Mouse (Mus musculus): ENCODE data around the gene Crybb1. TPM values are rescaled to one million over a fixed set of nuclear protein-coding genes. Genes with fewer than 3 reads are reported as not detected.
A peak's percentile ranks its signal among the peaks of the same experiment; 100 is the strongest.

The Crybb1 gene
- polyA plus RNA-seq (2014; fragmentation: Nextera tagmentation; extraction: Ambion mirVana): 0.20 TPM in 1 of 2 replicates, not detected in the other

DNA sequence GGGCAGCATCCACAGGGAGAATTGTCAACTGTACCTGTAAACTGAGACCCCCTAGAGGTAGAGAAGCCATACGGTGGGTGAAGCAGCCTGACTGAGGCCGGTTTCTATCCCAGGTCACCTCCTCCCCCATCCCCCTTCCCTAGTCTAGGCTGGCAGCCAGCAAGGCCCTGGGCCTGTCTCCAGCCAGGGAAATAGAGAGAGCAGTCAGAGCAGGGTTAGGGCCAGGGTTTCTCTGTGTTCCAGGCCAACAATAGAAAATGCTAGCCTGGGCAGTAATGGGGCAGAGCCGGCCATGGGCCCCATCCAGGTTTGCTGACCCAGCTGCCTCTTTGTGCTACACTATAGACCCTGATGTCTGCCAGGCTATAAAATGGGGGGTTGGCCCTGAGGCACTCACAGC lies at the start of gene Crybb1:
Gene Crybb1 (plus strand): TSS at position 390 of the 400 bp plus-strand sequence.
- ATAC-seq (ENCODE audit: insufficient number of reproducible peaks, low FRiP score, low TSS enrichment, low read depth) (no peak), DNase-seq (ENCODE audit: low spot score) (no peak)
- Histone ChIP-seq H3K36me3 (ENCODE audit: control insufficient read depth, insufficient read depth, low read length) (no peaks in the 10 kb centered on the region), H3K9me3 (ENCODE audit: control insufficient read depth, low read length) (no peaks in the 10 kb centered on the region), H3K27ac (replicated peaks; ENCODE audit: low read depth, low read length) (no peak within 1 kb of the TSS), H3K4me2 (ENCODE audit: low read depth, severe bottlenecking) (no peak within 1 kb of the TSS), H3K4me1 (ENCODE audit: control insufficient read depth, insufficient read depth, low read length) (peaks cover 4% of the 10 kb centered on the region), H3K9ac (ENCODE audit: low read length) (no peak within 1 kb of the TSS), H3K27me3 (ENCODE audit: control insufficient read depth, insufficient read depth, low read length) (no peaks in the 10 kb centered on the region), H3K4me3 (ENCODE audit: low read depth, low read length) (no peak within 1 kb of the TSS)
- 53% methylated on average over 3 of the region's 3 CpGs for WGBS

DNA sequence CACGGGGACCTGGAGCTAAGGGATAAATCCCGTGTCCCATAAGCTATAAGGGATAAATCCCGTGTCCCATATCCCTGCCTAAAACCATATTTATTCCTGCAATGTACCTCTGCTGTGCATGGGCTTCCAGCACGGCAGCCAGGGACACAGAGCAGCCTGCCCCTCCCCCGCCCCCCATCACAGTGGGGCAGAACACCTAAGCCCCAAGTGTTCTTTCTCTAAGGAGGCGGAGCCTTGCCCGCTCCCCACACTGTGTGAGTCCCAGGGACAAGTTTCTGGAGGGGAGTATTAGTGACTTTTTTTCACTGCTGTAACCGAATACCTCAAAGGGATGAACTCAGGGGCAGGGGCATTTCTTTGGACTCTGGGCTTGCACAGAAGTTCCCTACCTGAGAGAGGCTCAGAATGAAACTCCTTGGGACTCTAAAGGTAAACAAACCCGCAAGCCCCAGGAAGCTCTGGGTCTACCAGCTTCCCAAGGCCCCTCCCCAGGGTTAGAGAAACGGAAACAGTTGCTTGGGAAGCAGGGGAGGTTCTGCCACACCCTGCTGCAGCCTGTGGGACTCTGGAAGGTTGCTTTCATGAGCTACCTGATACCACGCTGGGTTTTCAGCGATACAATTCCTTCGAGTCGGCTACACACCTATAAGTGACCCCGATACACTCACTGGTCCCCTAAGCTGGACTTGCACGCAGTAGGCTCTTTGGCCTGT lies 48.9 kb upstream of the Crybb1 start:
- Histone ChIP-seq H3K36me3 (ENCODE audit: control insufficient read depth, insufficient read depth, low read length) (no peaks in the 10 kb centered on the region), H3K9ac (ENCODE audit: low read length) (no peak overlapping the region), H3K9me3 (ENCODE audit: control insufficient read depth, low read length) (no peaks in the 10 kb centered on the region), H3K4me3 (ENCODE audit: low read depth, low read length) (no peak overlapping the region), H3K27me3 (ENCODE audit: control insufficient read depth, insufficient read depth, low read length) (no peaks in the 10 kb centered on the region), H3K27ac (replicated peaks; ENCODE audit: low read depth, low read length) (no peak overlapping the region), H3K4me2 (ENCODE audit: low read depth, severe bottlenecking) (peak overlapping the region; percentile 11; the same call in 1 of the 2 replicates), H3K4me1 (ENCODE audit: control insufficient read depth, insufficient read depth, low read length) (peaks cover 7% of the 10 kb centered on the region; the same call in 1 of the 2 replicates)
- ATAC-seq (ENCODE audit: insufficient number of reproducible peaks, low FRiP score, low TSS enrichment, low read depth) (no peak), DNase-seq (ENCODE audit: low spot score) (no peak)
- 20% methylated on average over 16 of the region's 16 CpGs for WGBS

DNA sequence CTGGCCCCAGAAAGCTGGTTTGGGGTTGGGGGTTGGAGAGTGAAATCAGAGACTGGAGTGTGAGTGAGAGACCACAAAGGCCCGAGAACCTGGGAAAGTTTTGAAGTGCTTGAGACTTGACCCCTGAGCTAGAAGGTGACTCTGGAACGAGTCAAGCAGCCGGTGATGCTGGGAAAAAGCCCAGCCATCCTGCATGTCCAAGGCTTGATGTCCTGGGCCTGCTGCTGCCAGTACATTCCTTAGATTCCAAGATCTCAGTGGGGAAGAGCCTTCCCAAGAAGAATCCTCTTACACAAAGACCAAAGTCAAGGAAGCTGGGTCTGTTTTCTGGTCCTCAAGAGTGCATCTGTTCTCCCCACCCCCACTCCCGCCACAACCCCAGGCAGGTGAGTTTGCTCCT lies 47.3 kb upstream of the Crybb1 start:
- Histone ChIP-seq H3K4me3 (ENCODE audit: low read depth, low read length) (no peak overlapping the region), H3K9ac (ENCODE audit: low read length) (no peak overlapping the region), H3K4me1 (ENCODE audit: control insufficient read depth, insufficient read depth, low read length) (peaks cover 7% of the 10 kb centered on the region; the same call in 1 of the 2 replicates), H3K27ac (replicated peaks; ENCODE audit: low read depth, low read length) (no peak overlapping the region), H3K36me3 (ENCODE audit: control insufficient read depth, insufficient read depth, low read length) (no peaks in the 10 kb centered on the region), H3K9me3 (ENCODE audit: control insufficient read depth, low read length) (no peaks in the 10 kb centered on the region), H3K27me3 (ENCODE audit: control insufficient read depth, insufficient read depth, low read length) (no peaks in the 10 kb centered on the region), H3K4me2 (ENCODE audit: low read depth, severe bottlenecking) (no peak overlapping the region)
- ATAC-seq (ENCODE audit: insufficient number of reproducible peaks, low FRiP score, low TSS enrichment, low read depth) (no peak), DNase-seq (ENCODE audit: low spot score) (no peak)
- WGBS: 47% methylated on average over 4 of the region's 4 CpGs

DNA sequence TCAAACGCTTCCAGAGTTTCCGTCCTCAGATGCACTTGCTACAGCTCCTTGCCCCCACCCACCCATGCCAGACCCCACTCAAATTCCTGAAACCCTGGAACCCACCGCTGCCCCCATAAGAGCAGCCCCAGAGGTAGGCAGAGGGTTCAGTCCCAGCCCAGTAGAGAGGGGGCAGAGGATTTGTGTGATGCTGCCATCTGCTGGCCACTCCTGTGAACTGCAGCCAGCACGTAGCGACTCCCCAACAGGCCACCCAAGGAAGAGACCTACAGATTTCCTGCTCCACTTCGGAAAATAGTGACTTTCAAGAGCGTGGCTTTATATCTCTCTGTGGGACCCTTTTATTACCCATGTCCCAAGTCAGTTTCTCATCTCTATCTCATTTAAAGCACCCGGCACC lies 45.5 kb upstream of the Crybb1 start:
- no peak overlapping the region for H3K4me2 ChIP-seq (ENCODE audit: low read depth, severe bottlenecking)
- 26% methylated on average over 8 of the region's 8 CpGs for WGBS
- H3K27ac ChIP-seq (replicated peaks; ENCODE audit: low read depth, low read length): no peak overlapping the region
- peaks cover 7% of the 10 kb centered on the region for H3K4me1 ChIP-seq (ENCODE audit: control insufficient read depth, insufficient read depth, low read length)
- H3K4me3 ChIP-seq (ENCODE audit: low read depth, low read length): no peak overlapping the region
- H3K27me3 ChIP-seq (ENCODE audit: control insufficient read depth, insufficient read depth, low read length): no peaks in the 10 kb centered on the region
- H3K9me3 ChIP-seq (ENCODE audit: control insufficient read depth, low read length): no peaks in the 10 kb centered on the region
- DNase-seq (ENCODE audit: low spot score) (peak; percentile 85), ATAC-seq (ENCODE audit: insufficient number of reproducible peaks, low FRiP score, low TSS enrichment, low read depth) (no peak)
- no peak overlapping the region for H3K9ac ChIP-seq (ENCODE audit: low read length)
- H3K36me3 ChIP-seq (ENCODE audit: control insufficient read depth, insufficient read depth, low read length): no peaks in the 10 kb centered on the region

DNA sequence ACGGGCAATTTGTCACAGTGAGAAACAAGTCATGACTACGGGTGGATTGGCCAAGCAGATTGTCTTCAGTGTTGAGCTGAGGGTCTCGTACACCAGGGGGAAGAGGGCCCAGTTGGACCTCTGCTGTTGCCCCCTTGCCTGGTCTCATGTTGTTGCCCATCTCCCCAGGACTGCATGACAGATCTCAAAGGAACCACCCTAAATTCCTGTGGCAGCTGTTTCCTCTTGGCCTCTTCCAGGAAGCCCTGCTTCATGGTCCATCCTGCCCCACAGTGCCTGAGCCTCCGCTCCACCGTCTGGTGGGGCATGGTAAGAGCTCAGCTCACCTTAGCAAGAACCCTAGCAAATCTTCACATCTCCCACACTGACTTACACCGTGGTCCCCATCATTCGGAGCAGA lies 43.7 kb upstream of the Crybb1 start:
- Histone ChIP-seq H3K27ac (replicated peaks; ENCODE audit: low read depth, low read length) (no peak overlapping the region), H3K4me3 (ENCODE audit: low read depth, low read length) (no peak overlapping the region), H3K36me3 (ENCODE audit: control insufficient read depth, insufficient read depth, low read length) (no peaks in the 10 kb centered on the region), H3K9ac (ENCODE audit: low read length) (no peak overlapping the region), H3K4me2 (ENCODE audit: low read depth, severe bottlenecking) (no peak overlapping the region), H3K9me3 (ENCODE audit: control insufficient read depth, low read length) (no peaks in the 10 kb centered on the region), H3K4me1 (ENCODE audit: control insufficient read depth, insufficient read depth, low read length) (peaks cover 9% of the 10 kb centered on the region), H3K27me3 (ENCODE audit: control insufficient read depth, insufficient read depth, low read length) (no peaks in the 10 kb centered on the region)
- ATAC-seq (ENCODE audit: insufficient number of reproducible peaks, low FRiP score, low TSS enrichment, low read depth) (no peak), DNase-seq (ENCODE audit: low spot score) (no peak)
- WGBS: 86% methylated on average over 7 of the region's 7 CpGs

DNA sequence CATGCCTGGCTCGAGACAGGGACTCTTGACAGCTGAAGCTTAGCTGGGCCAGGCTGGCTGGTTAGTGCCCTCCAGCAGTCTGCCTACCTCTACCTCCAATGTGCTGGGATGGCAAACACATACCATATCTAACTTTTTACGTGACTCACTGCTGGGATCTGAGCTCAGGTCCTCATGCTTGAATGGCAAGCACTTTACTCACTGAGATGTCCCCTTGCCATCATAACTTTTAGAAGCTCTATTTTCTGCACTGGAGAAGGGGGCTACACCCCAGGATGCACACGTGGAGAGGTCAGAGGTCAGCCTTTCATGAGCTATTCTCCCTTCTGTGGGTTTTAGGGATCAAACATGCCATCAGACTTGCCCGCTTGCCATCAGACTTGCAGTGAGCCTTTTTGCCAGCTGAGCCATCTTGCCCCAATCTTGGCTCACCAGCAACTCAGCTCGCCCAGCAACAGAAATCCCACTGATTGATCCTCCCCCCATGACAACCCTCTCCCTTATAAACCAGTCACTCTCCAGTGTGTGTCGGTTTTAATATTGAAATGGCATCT lies 42.8 kb upstream of the Crybb1 start:
- no peaks in the 10 kb centered on the region for H3K27me3 ChIP-seq (ENCODE audit: control insufficient read depth, insufficient read depth, low read length)
- H3K9ac ChIP-seq (ENCODE audit: low read length): no peak overlapping the region
- ATAC-seq (ENCODE audit: insufficient number of reproducible peaks, low FRiP score, low TSS enrichment, low read depth) (no peak), DNase-seq (ENCODE audit: low spot score) (no peak)
- no peak overlapping the region for H3K27ac ChIP-seq (replicated peaks; ENCODE audit: low read depth, low read length)
- H3K36me3 ChIP-seq (ENCODE audit: control insufficient read depth, insufficient read depth, low read length): no peaks in the 10 kb centered on the region
- H3K4me1 ChIP-seq (ENCODE audit: control insufficient read depth, insufficient read depth, low read length): peaks cover 7% of the 10 kb centered on the region; the same call in 1 of the 2 replicates
- WGBS: 76% methylated on average over 6 of the region's 6 CpGs
- no peak overlapping the region for H3K4me2 ChIP-seq (ENCODE audit: low read depth, severe bottlenecking)
- H3K9me3 ChIP-seq (ENCODE audit: control insufficient read depth, low read length): no peaks in the 10 kb centered on the region
- H3K4me3 ChIP-seq (ENCODE audit: low read depth, low read length): no peak overlapping the region

DNA sequence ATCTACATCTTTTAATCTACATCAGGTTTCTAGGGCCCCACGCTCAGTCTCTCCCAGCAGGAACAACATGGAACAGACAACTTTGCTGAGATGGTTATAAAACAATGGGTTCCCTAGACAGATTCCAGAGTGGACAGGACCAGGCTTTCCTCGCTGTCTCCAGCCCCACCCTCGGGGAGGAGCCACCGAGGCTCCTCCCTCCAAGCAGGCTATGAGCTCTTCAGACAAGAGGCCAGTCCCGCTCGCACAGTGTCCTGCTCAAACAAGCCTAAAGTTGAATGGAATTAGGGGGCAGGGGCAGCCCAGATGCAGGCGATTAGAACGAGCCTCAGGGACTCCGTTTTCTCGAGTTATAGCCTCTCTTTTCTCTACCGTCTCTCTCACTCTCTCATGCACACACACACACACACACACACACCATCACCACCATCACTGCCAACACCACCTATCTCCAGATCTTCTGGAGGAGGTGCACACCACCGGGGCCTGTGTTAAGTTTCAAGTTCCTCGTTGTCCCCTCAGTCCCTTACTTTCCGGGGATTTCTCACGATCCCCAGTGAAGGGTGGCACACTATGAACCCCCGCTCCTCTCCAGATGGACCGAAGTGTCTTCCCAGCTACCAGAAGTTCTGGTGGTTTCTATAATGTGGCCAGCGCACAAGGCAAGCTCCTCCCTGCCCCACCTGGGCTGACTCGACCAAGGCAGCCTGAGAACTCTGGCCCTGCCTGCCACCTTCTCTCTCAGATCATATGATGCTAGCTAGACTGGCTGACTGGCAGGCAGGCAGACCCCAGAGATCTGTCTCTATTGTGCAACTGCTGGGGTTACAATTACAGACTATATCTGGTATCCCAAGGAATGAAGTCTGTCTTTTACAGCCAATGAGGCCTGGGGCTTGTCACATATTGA lies 42.0 kb upstream of the Crybb1 start:
- no peak overlapping the region for H3K27ac ChIP-seq (replicated peaks; ENCODE audit: low read depth, low read length)
- peaks cover 7% of the 10 kb centered on the region; the same call in 1 of the 2 replicates for H3K4me1 ChIP-seq (ENCODE audit: control insufficient read depth, insufficient read depth, low read length)
- ATAC-seq (ENCODE audit: insufficient number of reproducible peaks, low FRiP score, low TSS enrichment, low read depth) (no peak), DNase-seq (ENCODE audit: low spot score) (no peak)
- no peak overlapping the region for H3K9ac ChIP-seq (ENCODE audit: low read length)
- 34% methylated on average over 19 of the region's 19 CpGs for whole genome bisulfite sequencing
- no peaks in the 10 kb centered on the region for H3K9me3 ChIP-seq (ENCODE audit: control insufficient read depth, low read length)
- H3K27me3 ChIP-seq (ENCODE audit: control insufficient read depth, insufficient read depth, low read length): no peaks in the 10 kb centered on the region
- no peak overlapping the region for H3K4me2 ChIP-seq (ENCODE audit: low read depth, severe bottlenecking)
- no peak overlapping the region for H3K4me3 ChIP-seq (ENCODE audit: low read depth, low read length)
- no peaks in the 10 kb centered on the region for H3K36me3 ChIP-seq (ENCODE audit: control insufficient read depth, insufficient read depth, low read length)

DNA sequence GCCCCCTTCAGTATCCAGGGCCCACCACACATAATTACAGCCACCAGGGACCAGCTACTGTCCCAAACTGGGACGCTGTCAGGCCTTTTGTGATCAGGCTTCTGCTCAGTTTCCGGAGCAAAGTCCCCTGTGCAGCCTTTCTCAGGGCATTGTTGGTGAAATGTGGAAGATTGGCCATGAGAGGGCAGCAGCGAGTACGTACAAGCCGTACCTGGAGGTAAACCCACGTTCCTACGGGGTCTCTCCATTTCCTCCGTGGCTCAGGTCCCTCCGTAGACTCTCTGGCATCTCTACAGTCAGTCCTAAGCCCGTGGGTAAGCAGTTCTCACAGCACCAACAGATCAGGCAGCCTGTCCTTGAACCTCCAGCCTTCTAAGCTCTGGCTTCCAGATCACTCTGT lies 41.2 kb upstream of the Crybb1 start:
- no peaks in the 10 kb centered on the region for H3K36me3 ChIP-seq (ENCODE audit: control insufficient read depth, insufficient read depth, low read length)
- H3K9ac ChIP-seq (ENCODE audit: low read length): no peak overlapping the region
- no peak overlapping the region for H3K4me3 ChIP-seq (ENCODE audit: low read depth, low read length)
- H3K27ac ChIP-seq (replicated peaks; ENCODE audit: low read depth, low read length): no peak overlapping the region
- H3K9me3 ChIP-seq (ENCODE audit: control insufficient read depth, low read length): no peaks in the 10 kb centered on the region
- ATAC-seq (ENCODE audit: insufficient number of reproducible peaks, low FRiP score, low TSS enrichment, low read depth) (no peak), DNase-seq (ENCODE audit: low spot score) (peak; percentile 85)
- 7% methylated on average over 10 of the region's 10 CpGs for WGBS
- H3K4me1 ChIP-seq (ENCODE audit: control insufficient read depth, insufficient read depth, low read length): peaks cover 7% of the 10 kb centered on the region; the same call in 1 of the 2 replicates
- H3K27me3 ChIP-seq (ENCODE audit: control insufficient read depth, insufficient read depth, low read length): no peaks in the 10 kb centered on the region
- H3K4me2 ChIP-seq (ENCODE audit: low read depth, severe bottlenecking): no peak overlapping the region
